Mouse (Mus musculus): Measurements from ENCODE around the gene Gipc3. TPM values are rescaled to one million over a fixed set of nuclear protein-coding genes. Genes with fewer than 3 reads are reported as not detected.

The Gipc3 gene
- total and polyA plus RNA-seq, 3 experiments: 4.8 to 6.4 (median 5.5) TPM

GRCm38 (mm10) chr10:81383802-81384604, 40.9 kb upstream of the Gipc3 start, which contains the start of the genes Dohh and Gm48551:
Gene Dohh (plus strand): TSS chr10:81384428.
Gene Gm48551 (plus strand): TSS chr10:81384466.
- Histone ChIP-seq H3K27ac (peak within 1 kb of the TSS; percentile 94), H3K36me3 (ENCODE audit: control insufficient read depth, insufficient read depth, low read length) (no peaks in the 10 kb centered on the region), H3K9ac (ENCODE audit: low read depth, low read length) (peak within 1 kb of the TSS; percentile 73), H3K4me3 (peak within 1 kb of the TSS; percentile 82), H3K79me2 (replicated peaks; ENCODE audit: control insufficient read depth, insufficient read depth, low read length) (no peaks in the 10 kb centered on the region; the same call in 1 of the 2 replicates), H3K27me3 (ENCODE audit: control insufficient read depth, insufficient read depth, low read length) (no peaks in the 10 kb centered on the region), H3K4me1 (ENCODE audit: control insufficient read depth, insufficient read depth, low read length) (peaks cover 4% of the 10 kb centered on the region)
- intact Hi-C loops (cut with DNase I): no loop called here
- DNase-seq: peak; percentile 98 to 99
- WGBS: 7% methylated on average over 54 of the region's 54 CpGs
- TF ChIP-seq POLR2A (IDR thresholded peaks at IDR 0.05; ENCODE audit: insufficient read depth, low read depth, low read length): peak; percentile 91
- TF ChIP-seq CTCF (IDR thresholded peaks at IDR 0.05): no peak
- peak; percentile 83; the same call in 1 of the 2 replicates for TF ChIP-seq EP300 (IDR thresholded peaks at IDR 0.05; ENCODE audit: insufficient read depth, low read depth, low read length)

GRCm38 (mm10) chr10:81382039-81382438, 39.0 kb upstream of the Gipc3 start:
- Histone ChIP-seq H3K36me3 (ENCODE audit: control insufficient read depth, insufficient read depth, low read length) (no peaks in the 10 kb centered on the region), H3K27me3 (ENCODE audit: control insufficient read depth, insufficient read depth, low read length) (no peaks in the 10 kb centered on the region), H3K79me2 (replicated peaks; ENCODE audit: control insufficient read depth, insufficient read depth, low read length) (no peaks in the 10 kb centered on the region; the same call in 1 of the 2 replicates), H3K9ac (ENCODE audit: low read depth, low read length) (no peak overlapping the region), H3K27ac (no peak overlapping the region), H3K4me3 (no peak overlapping the region), H3K4me1 (ENCODE audit: control insufficient read depth, insufficient read depth, low read length) (peaks cover 6% of the 10 kb centered on the region)
- DNase-seq: no peak
- intact Hi-C loops (cut with DNase I): no loop called here
- 22% methylated on average over 5 of the region's 5 CpGs for WGBS
- TF ChIP-seq CTCF (IDR thresholded peaks at IDR 0.05) (no peak), POLR2A (IDR thresholded peaks at IDR 0.05; ENCODE audit: insufficient read depth, low read depth, low read length) (no peak), EP300 (IDR thresholded peaks at IDR 0.05; ENCODE audit: insufficient read depth, low read depth, low read length) (no peak)

GRCm38 (mm10) chr10:81379809-81380378, 36.8 kb upstream of the Gipc3 start:
- 82% methylated on average over 6 of the region's 6 CpGs for WGBS
- no peak overlapping the region for H3K4me3 ChIP-seq
- TF ChIP-seq CTCF (IDR thresholded peaks at IDR 0.05) (no peak), EP300 (IDR thresholded peaks at IDR 0.05; ENCODE audit: insufficient read depth, low read depth, low read length) (no peak), POLR2A (IDR thresholded peaks at IDR 0.05; ENCODE audit: insufficient read depth, low read depth, low read length) (no peak)
- peaks cover 2% of the 10 kb centered on the region; the same call in 1 of the 2 replicates for H3K79me2 ChIP-seq (replicated peaks; ENCODE audit: control insufficient read depth, insufficient read depth, low read length)
- no peak overlapping the region for H3K9ac ChIP-seq (ENCODE audit: low read depth, low read length)
- H3K36me3 ChIP-seq (ENCODE audit: control insufficient read depth, insufficient read depth, low read length): no peaks in the 10 kb centered on the region
- no peak overlapping the region for H3K27ac ChIP-seq
- intact Hi-C loops (cut with DNase I): no loop called here
- no peaks in the 10 kb centered on the region for H3K27me3 ChIP-seq (ENCODE audit: control insufficient read depth, insufficient read depth, low read length)
- peaks cover 5% of the 10 kb centered on the region for H3K4me1 ChIP-seq (ENCODE audit: control insufficient read depth, insufficient read depth, low read length)
- no peak for DNase-seq

GRCm38 (mm10) chr10:81379183-81379553, 36.1 kb upstream of the Gipc3 start:
- Histone ChIP-seq H3K9ac (ENCODE audit: low read depth, low read length) (no peak overlapping the region), H3K36me3 (ENCODE audit: control insufficient read depth, insufficient read depth, low read length) (no peaks in the 10 kb centered on the region), H3K79me2 (replicated peaks; ENCODE audit: control insufficient read depth, insufficient read depth, low read length) (peaks cover 2% of the 10 kb centered on the region), H3K27me3 (ENCODE audit: control insufficient read depth, insufficient read depth, low read length) (no peaks in the 10 kb centered on the region), H3K4me1 (ENCODE audit: control insufficient read depth, insufficient read depth, low read length) (peaks cover 4% of the 10 kb centered on the region; the same call in 1 of the 2 replicates), H3K4me3 (peak overlapping the region; percentile 60), H3K27ac (peak overlapping the region; percentile 72)
- TF ChIP-seq POLR2A (IDR thresholded peaks at IDR 0.05; ENCODE audit: insufficient read depth, low read depth, low read length) (no peak), CTCF (IDR thresholded peaks at IDR 0.05) (no peak), EP300 (IDR thresholded peaks at IDR 0.05; ENCODE audit: insufficient read depth, low read depth, low read length) (no peak)
- no peak for DNase-seq
- WGBS: 59% methylated on average over 3 of the region's 3 CpGs
- intact Hi-C loops (cut with DNase I): no loop called here

- no peaks in the 10 kb centered on the region for H3K27me3 ChIP-seq (ENCODE audit: control insufficient read depth, insufficient read depth, low read length)
- DNase-seq: peak; percentile 100
- H3K36me3 ChIP-seq (ENCODE audit: control insufficient read depth, insufficient read depth, low read length): no peaks in the 10 kb centered on the region
- peaks cover 2% of the 10 kb centered on the region for H3K79me2 ChIP-seq (replicated peaks; ENCODE audit: control insufficient read depth, insufficient read depth, low read length)
- TF ChIP-seq EP300 (IDR thresholded peaks at IDR 0.05; ENCODE audit: insufficient read depth, low read depth, low read length): 0 out of 2 replicates have a peak, but pooled peaks have one; percentile 37
- peak; percentile 66; the same call in 1 of the 2 replicates for TF ChIP-seq POLR2A (IDR thresholded peaks at IDR 0.05; ENCODE audit: insufficient read depth, low read depth, low read length)
- TF ChIP-seq CTCF (IDR thresholded peaks at IDR 0.05): no peak
- peak overlapping the region; percentile 60 for H3K4me3 ChIP-seq
- peaks cover 4% of the 10 kb centered on the region; the same call in 1 of the 2 replicates for H3K4me1 ChIP-seq (ENCODE audit: control insufficient read depth, insufficient read depth, low read length)
- under 1% methylated on average over 44 of the region's 46 CpGs for WGBS
- peak overlapping the region; percentile 6; the same call in 1 of the 2 replicates for H3K9ac ChIP-seq (ENCODE audit: low read depth, low read length)
- intact Hi-C loops (cut with DNase I): no loop called here
- peak overlapping the region; percentile 72 for H3K27ac ChIP-seq
Observed at GRCm38 (mm10) chr10:81378553-81379182, 35.6 kb upstream of the Gipc3 start.
